Mouse (Mus musculus) kidney, adult 18-20 months (tissue): ENCODE results near the gene Glt6d1.

Source experiments
- DNase-seq: peaks from one replicate; pipeline ENCODE4 v3.0.0; 2021

Glt6d1 gene

GRCm38 (mm10) chr2:25789092-25789491 lies 26.6 kb downstream of the Glt6d1 start:
- DNase-seq: no peak

- DNase-seq: no peak
These were observed 29.9 kb downstream of the Glt6d1 start for GRCm38 (mm10) chr2:25785573-25786322.

- no peak for DNase-seq
These were observed 33.7 kb downstream of the Glt6d1 start, which contains the start of gene Gm13539 for GRCm38 (mm10) chr2:25781957-25782356. Gm13539 (plus strand) TSS chr2:25782257.

DNA sequence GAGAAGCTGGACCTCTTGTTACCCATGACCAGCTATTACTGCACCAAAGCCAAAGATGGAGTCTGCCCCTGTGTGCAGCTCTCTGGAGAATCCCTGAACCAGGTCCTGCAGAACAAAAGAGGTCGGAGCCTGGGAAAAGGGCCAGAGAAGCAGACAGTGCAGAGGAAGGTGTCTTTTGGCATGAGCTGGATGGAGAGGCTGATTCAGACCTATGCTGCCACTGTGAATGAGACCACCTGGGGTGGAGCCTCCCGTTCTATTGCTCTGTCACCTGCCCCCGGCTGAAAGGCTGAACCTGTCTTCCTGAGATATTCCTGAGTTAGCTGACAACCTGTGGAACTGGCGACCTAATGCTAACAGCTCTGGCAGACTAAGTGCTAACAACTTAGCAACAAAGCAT lies 34.7 kb downstream of the Glt6d1 start:
- no peak for DNase-seq

GRCm38 (mm10) chr2:25779076-25779475 lies 36.6 kb downstream of the Glt6d1 start:
- no peak for DNase-seq

- DNase-seq: no peak
These were observed 38.9 kb downstream of the Glt6d1 start, which contains the start of gene Lcn11 for GRCm38 (mm10) chr2:25776717-25777116. Lcn11 (plus strand) TSS chr2:25777017.

GRCm38 (mm10) chr2:25775991-25776390 lies 39.7 kb downstream of the Glt6d1 start:
- DNase-seq: no peak

GRCm38 (mm10) chr2:25774640-25775039 lies 41.0 kb downstream of the Glt6d1 start:
- DNase-seq: no peak

- DNase-seq: no peak
These were observed 42.1 kb downstream of the Glt6d1 start for GRCm38 (mm10) chr2:25773507-25773906.

GRCm38 (mm10) chr2:25767764-25768163 lies 47.9 kb downstream of the Glt6d1 start:
- DNase-seq: no peak

- DNase-seq: no peak
These were observed 50.4 kb downstream of the Glt6d1 start, which contains the start of gene Lcn3 for GRCm38 (mm10) chr2:25765269-25765668. Lcn3 (plus strand) TSS chr2:25765569.

DNA sequence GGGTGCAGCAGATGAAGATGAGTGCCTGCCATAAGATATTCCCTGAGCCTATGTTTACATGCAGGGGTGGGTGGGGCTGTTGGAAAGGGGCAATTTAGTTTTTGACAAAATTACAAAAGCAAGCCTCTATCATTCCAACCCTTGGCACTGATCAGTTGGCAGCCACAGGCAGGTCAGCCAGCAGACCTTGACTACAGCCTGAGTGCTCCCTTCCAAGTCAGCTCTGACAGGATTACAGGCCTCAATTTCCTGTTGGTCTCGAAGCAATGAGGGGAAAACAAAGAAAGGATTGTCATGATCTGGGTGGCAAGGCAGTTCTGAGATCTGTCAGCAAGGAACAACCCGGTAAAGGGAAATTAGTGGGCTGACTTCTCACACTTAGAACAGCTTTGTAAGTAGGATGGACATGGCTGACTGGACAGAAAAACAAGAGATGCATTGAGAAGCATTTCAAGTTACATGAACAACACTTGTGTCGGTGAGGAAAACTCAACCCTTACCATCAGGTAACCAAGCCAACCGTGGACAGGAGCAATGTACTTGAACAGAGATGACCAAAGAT lies 57.5 kb downstream of the Glt6d1 start:
- DNase-seq: no peak

DNA sequence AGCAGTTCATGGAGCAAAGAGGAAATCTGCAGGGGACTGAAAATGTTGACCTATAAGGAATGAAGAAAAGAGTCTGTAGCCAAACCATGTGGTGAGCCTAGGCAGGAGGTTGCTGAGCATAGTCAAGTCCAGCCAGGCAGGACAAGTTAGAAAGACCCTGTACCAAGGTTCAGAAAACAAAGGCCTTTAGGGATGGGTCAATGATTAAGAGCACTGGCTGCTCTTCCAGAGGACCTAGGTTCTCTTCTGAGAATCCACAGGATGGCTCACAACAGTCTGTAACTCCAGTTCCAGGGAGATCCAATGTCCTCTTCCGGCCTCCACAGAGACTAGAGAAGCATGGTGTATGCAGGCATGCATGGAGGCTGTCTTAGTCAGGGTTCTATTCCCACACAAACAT lies 61.4 kb downstream of the Glt6d1 start:
- DNase-seq: no peak
